Mouse (Mus musculus): Measurements from ENCODE around the gene Depdc1b.

- TF ChIP-seq CTCF (IDR thresholded peaks at IDR 0.05 in 2 of 3, conservative IDR thresholded peaks at IDR 0.05 in 1 of 3; ENCODE audit: control insufficient read depth in 1 of 3, insufficient read depth in 1 of 3, low read depth in 2 of 3, low read length in 3 of 3, poor library complexity in 1 of 3, severe bottlenecking in 1 of 3), result no peak
- no peak for TF ChIP-seq ZC3H11A (IDR thresholded peaks at IDR 0.05; ENCODE audit: low read depth, low read length)
- no peak for TF ChIP-seq ZMIZ1 (IDR thresholded peaks at IDR 0.05; ENCODE audit: low read depth, low read length)
- no peak for TF ChIP-seq TCF12 (IDR thresholded peaks at IDR 0.05; ENCODE audit: low read depth, low read length)
- no peak for TF ChIP-seq POLR2AphosphoS2 (IDR thresholded peaks at IDR 0.05; ENCODE audit: low read length)
Measured at GRCm38 (mm10) chr13:108276561-108276960, 39.6 kb upstream of the Depdc1b start.

All from MEL (cell line).